Mouse (Mus musculus) thymus, adult 2 months (tissue): ENCODE measurements around the gene Sri.

Experiments used
- CTCF ChIP-seq: fragments of 200-500 bp; IDR thresholded peaks from 2 replicates; pipeline ENCODE4 v1.5.1; 2012; ENCODE audit warnings: mild to moderate bottlenecking, control low read depth, low read length, moderate library complexity, borderline replicate concordance; ENCODE audit not compliant: control insufficient read depth, poor library complexity, insufficient read depth; ENCODE audit errors: extremely low read depth
- POLR2A ChIP-seq: fragments of 200-500 bp; IDR thresholded peaks from 2 replicates; pipeline ENCODE4 v1.6.1; 2012; ENCODE audit warnings: mild to moderate bottlenecking, low read length, control low read depth, moderate library complexity; ENCODE audit not compliant: control insufficient read depth, poor library complexity, insufficient read depth; ENCODE audit errors: extremely low read depth

- no peak for TF ChIP-seq POLR2A
- no peak for TF ChIP-seq CTCF
Measured at GRCm38 (mm10) chr5:8088147-8088546, 42.3 kb downstream of the Sri start.
